Mouse (Mus musculus) A20 (cell line): Measurements from ENCODE around the gene Eefsec.

Experiments
- DNase-seq: peaks from one replicate; pipeline ENCODE4 v3.0.0-alpha.2; 2011; ENCODE audit warnings: low read depth, low spot score

Eefsec gene

GRCm38 (mm10) chr6:88342965-88343364 is 103.4 kb downstream of the Eefsec start:
- no peak for DNase-seq

- no peak for DNase-seq
These were observed 105.2 kb downstream of the Eefsec start for GRCm38 (mm10) chr6:88341182-88341581.

GRCm38 (mm10) chr6:88340761-88341160 is 105.6 kb downstream of the Eefsec start:
- DNase-seq, result no peak

- no peak for DNase-seq
These were observed 117.0 kb downstream of the Eefsec start for GRCm38 (mm10) chr6:88329336-88329735.

- DNase-seq, result no peak
These were observed 124.5 kb downstream of the Eefsec start for GRCm38 (mm10) chr6:88321879-88322278.

GRCm38 (mm10) chr6:88321253-88321652 is 125.1 kb downstream of the Eefsec start:
- no peak for DNase-seq

- peak; percentile 7 for DNase-seq
These were observed 126.6 kb downstream of the Eefsec start for GRCm38 (mm10) chr6:88319735-88320134.

GRCm38 (mm10) chr6:88315295-88315694 is 131.0 kb downstream of the Eefsec start:
- DNase-seq, result no peak

- DNase-seq, result no peak
These were observed 132.4 kb downstream of the Eefsec start for GRCm38 (mm10) chr6:88313937-88314336.

- DNase-seq, result no peak
These were observed 134.7 kb downstream of the Eefsec start for GRCm38 (mm10) chr6:88311593-88311992.

- DNase-seq, result peak; percentile 8
These were observed 140.1 kb downstream of the Eefsec start for GRCm38 (mm10) chr6:88306100-88306746.

GRCm38 (mm10) chr6:88301234-88301633 is 145.1 kb downstream of the Eefsec start:
- DNase-seq, result no peak

GRCm38 (mm10) chr6:88299491-88299890 is 146.8 kb downstream of the Eefsec start:
- DNase-seq, result no peak

- no peak for DNase-seq
These were observed 153.9 kb downstream of the Eefsec start for GRCm38 (mm10) chr6:88292274-88292909.

- no peak for DNase-seq
These were observed 156.1 kb downstream of the Eefsec start for GRCm38 (mm10) chr6:88290129-88290766.

GRCm38 (mm10) chr6:88278141-88278540 is 168.2 kb downstream of the Eefsec start:
- DNase-seq, result no peak

- no peak for DNase-seq
These were observed 169.1 kb downstream of the Eefsec start for GRCm38 (mm10) chr6:88277242-88277641.

GRCm38 (mm10) chr6:88276221-88276620 is 170.1 kb downstream of the Eefsec start:
- DNase-seq, result no peak

GRCm38 (mm10) chr6:88274623-88275022 is 171.7 kb downstream of the Eefsec start:
- no peak for DNase-seq

- DNase-seq, result no peak
These were observed 178.4 kb downstream of the Eefsec start for GRCm38 (mm10) chr6:88267970-88268369.

- DNase-seq, result no peak
These were observed 179.3 kb downstream of the Eefsec start for GRCm38 (mm10) chr6:88267068-88267467.

- DNase-seq, result no peak
These were observed 180.3 kb downstream of the Eefsec start for GRCm38 (mm10) chr6:88266055-88266454.

GRCm38 (mm10) chr6:88265355-88265754 is 181.0 kb downstream of the Eefsec start:
- DNase-seq, result no peak
